Mouse (Mus musculus): ENCODE measurements around the gene Knop1. TPM values are rescaled to one million over a fixed set of nuclear protein-coding genes. Genes with fewer than 3 reads are reported as not detected.

Knop1 gene
- polyA plus RNA-seq, 1 experiment, result 9.5 TPM

GRCm38 (mm10) chr7:118884969-118885368 is 28.9 kb upstream of the Knop1 start:
- no peak for TF ChIP-seq CTCF (IDR thresholded peaks at IDR 0.05; ENCODE audit: insufficient read depth, low read length)
- TF ChIP-seq POLR2A (IDR thresholded peaks at IDR 0.05; ENCODE audit: borderline replicate concordance, extremely low read depth, low read depth, low read length), result no peak
- WGBS, result 67% methylated on average over 4 of the region's 4 CpGs
- H3K4me1 ChIP-seq (ENCODE audit: control insufficient read depth, insufficient read depth, low read length), result no peaks in the 10 kb centered on the region
- no peak overlapping the region for H3K4me3 ChIP-seq (replicated peaks; ENCODE audit: extremely low read depth, low read depth, low read length)
- no peak for DNase-seq

- WGBS, result 76% methylated on average over 4 of the region's 4 CpGs
- TF ChIP-seq POLR2A (IDR thresholded peaks at IDR 0.05; ENCODE audit: borderline replicate concordance, extremely low read depth, low read depth, low read length) (no peak), CTCF (IDR thresholded peaks at IDR 0.05; ENCODE audit: insufficient read depth, low read length) (no peak)
- H3K4me3 ChIP-seq (replicated peaks; ENCODE audit: extremely low read depth, low read depth, low read length), result no peak overlapping the region
- no peaks in the 10 kb centered on the region for H3K4me1 ChIP-seq (ENCODE audit: control insufficient read depth, insufficient read depth, low read length)
- no peak for DNase-seq
Observed at GRCm38 (mm10) chr7:118883957-118884356, 27.9 kb upstream of the Knop1 start.

- TF ChIP-seq CTCF (IDR thresholded peaks at IDR 0.05; ENCODE audit: insufficient read depth, low read length), result no peak
- no peak for TF ChIP-seq POLR2A (IDR thresholded peaks at IDR 0.05; ENCODE audit: borderline replicate concordance, extremely low read depth, low read depth, low read length)
- H3K4me3 ChIP-seq (replicated peaks; ENCODE audit: extremely low read depth, low read depth, low read length), result no peak overlapping the region
- WGBS, result 88% methylated on average over 3 of the region's 3 CpGs
- no peaks in the 10 kb centered on the region for H3K4me1 ChIP-seq (ENCODE audit: control insufficient read depth, insufficient read depth, low read length)
- no peak for DNase-seq
Observed at GRCm38 (mm10) chr7:118879466-118880029, 23.5 kb upstream of the Knop1 start.

GRCm38 (mm10) chr7:118865362-118865761 is 9.3 kb upstream of the Knop1 start:
- H3K4me1 ChIP-seq (ENCODE audit: control insufficient read depth, insufficient read depth, low read length), result no peaks in the 10 kb centered on the region
- no peak for DNase-seq
- 60% methylated on average over 2 of the region's 2 CpGs for WGBS
- TF ChIP-seq POLR2A (IDR thresholded peaks at IDR 0.05; ENCODE audit: borderline replicate concordance, extremely low read depth, low read depth, low read length), result no peak
- no peak for TF ChIP-seq CTCF (IDR thresholded peaks at IDR 0.05; ENCODE audit: insufficient read depth, low read length)
- H3K4me3 ChIP-seq (replicated peaks; ENCODE audit: extremely low read depth, low read depth, low read length), result no peak overlapping the region

- peaks cover 6% of the 10 kb centered on the region; the same call in 1 of the 2 replicates for H3K4me1 ChIP-seq (ENCODE audit: control insufficient read depth, insufficient read depth, low read length)
- no peak for DNase-seq
- 59% methylated on average over 1 of the region's 1 CpGs for WGBS
- TF ChIP-seq CTCF (IDR thresholded peaks at IDR 0.05; ENCODE audit: insufficient read depth, low read length) (no peak), POLR2A (IDR thresholded peaks at IDR 0.05; ENCODE audit: borderline replicate concordance, extremely low read depth, low read depth, low read length) (no peak)
- no peak overlapping the region for H3K4me3 ChIP-seq (replicated peaks; ENCODE audit: extremely low read depth, low read depth, low read length)
Observed at GRCm38 (mm10) chr7:118858640-118859039, 2.6 kb upstream of the Knop1 start.

- peak; percentile 92 for DNase-seq
- Histone ChIP-seq H3K4me1 (ENCODE audit: control insufficient read depth, insufficient read depth, low read length) (peaks cover 8% of the 10 kb centered on the region), H3K4me3 (replicated peaks; ENCODE audit: extremely low read depth, low read depth, low read length) (peak within 1 kb of the TSS; percentile 80)
- TF ChIP-seq POLR2A (IDR thresholded peaks at IDR 0.05; ENCODE audit: borderline replicate concordance, extremely low read depth, low read depth, low read length) (peak; percentile 85), CTCF (IDR thresholded peaks at IDR 0.05; ENCODE audit: insufficient read depth, low read length) (no peak)
- WGBS, result under 1% methylated on average over 57 of the region's 57 CpGs
Observed at GRCm38 (mm10) chr7:118855171-118855876, 730 bp downstream of the Knop1 start, which contains the start of gene Iqck. TSS of gene Iqck (plus strand) at chr7:118855752.

- no peak for DNase-seq
Observed at GRCm38 (mm10) chr7:118854606-118855005, 1.4 kb downstream of the Knop1 start.

GRCm38 (mm10) chr7:118852611-118853010 is 3.4 kb downstream of the Knop1 start:
- Histone ChIP-seq H3K4me1 (ENCODE audit: control insufficient read depth, insufficient read depth, low read length) (peaks cover 12% of the 10 kb centered on the region), H3K4me3 (replicated peaks; ENCODE audit: extremely low read depth, low read depth, low read length) (no peak overlapping the region)
- DNase-seq, result no peak
- TF ChIP-seq CTCF (IDR thresholded peaks at IDR 0.05; ENCODE audit: insufficient read depth, low read length) (no peak), POLR2A (IDR thresholded peaks at IDR 0.05; ENCODE audit: borderline replicate concordance, extremely low read depth, low read depth, low read length) (no peak)
- WGBS, result 64% methylated on average over 4 of the region's 4 CpGs

More at GRCm38 (mm10) chr7:118854606-118855005, 1.4 kb downstream of the Knop1 start:
- TF ChIP-seq CTCF (IDR thresholded peaks at IDR 0.05; ENCODE audit: insufficient read depth, low read length), result no peak
- no peak for TF ChIP-seq POLR2A (IDR thresholded peaks at IDR 0.05; ENCODE audit: borderline replicate concordance, extremely low read depth, low read depth, low read length)
- WGBS, result 9% methylated on average over 3 of the region's 3 CpGs
- Histone ChIP-seq H3K4me1 (ENCODE audit: control insufficient read depth, insufficient read depth, low read length) (peaks cover 12% of the 10 kb centered on the region), H3K4me3 (replicated peaks; ENCODE audit: extremely low read depth, low read depth, low read length) (peak overlapping the region; percentile 26)

GRCm38 (mm10) chr7:118851571-118851970 is 4.5 kb downstream of the Knop1 start:
- 57% methylated on average over 7 of the region's 7 CpGs for WGBS
- no peak for DNase-seq
- peaks cover 13% of the 10 kb centered on the region for H3K4me1 ChIP-seq (ENCODE audit: control insufficient read depth, insufficient read depth, low read length)
- H3K4me3 ChIP-seq (replicated peaks; ENCODE audit: extremely low read depth, low read depth, low read length), result no peak overlapping the region
- TF ChIP-seq CTCF (IDR thresholded peaks at IDR 0.05; ENCODE audit: insufficient read depth, low read length) (no peak), POLR2A (IDR thresholded peaks at IDR 0.05; ENCODE audit: borderline replicate concordance, extremely low read depth, low read depth, low read length) (no peak)
